Mouse (Mus musculus): ENCODE measurements around the gene Atp6v0e2. TPM values are rescaled to one million over a fixed set of nuclear protein-coding genes. Genes with fewer than 3 reads are reported as not detected.

Gene Atp6v0e2
- total RNA-seq, 2 experiments from 2014 or later, result 18.7 to 20.9 TPM

DNA sequence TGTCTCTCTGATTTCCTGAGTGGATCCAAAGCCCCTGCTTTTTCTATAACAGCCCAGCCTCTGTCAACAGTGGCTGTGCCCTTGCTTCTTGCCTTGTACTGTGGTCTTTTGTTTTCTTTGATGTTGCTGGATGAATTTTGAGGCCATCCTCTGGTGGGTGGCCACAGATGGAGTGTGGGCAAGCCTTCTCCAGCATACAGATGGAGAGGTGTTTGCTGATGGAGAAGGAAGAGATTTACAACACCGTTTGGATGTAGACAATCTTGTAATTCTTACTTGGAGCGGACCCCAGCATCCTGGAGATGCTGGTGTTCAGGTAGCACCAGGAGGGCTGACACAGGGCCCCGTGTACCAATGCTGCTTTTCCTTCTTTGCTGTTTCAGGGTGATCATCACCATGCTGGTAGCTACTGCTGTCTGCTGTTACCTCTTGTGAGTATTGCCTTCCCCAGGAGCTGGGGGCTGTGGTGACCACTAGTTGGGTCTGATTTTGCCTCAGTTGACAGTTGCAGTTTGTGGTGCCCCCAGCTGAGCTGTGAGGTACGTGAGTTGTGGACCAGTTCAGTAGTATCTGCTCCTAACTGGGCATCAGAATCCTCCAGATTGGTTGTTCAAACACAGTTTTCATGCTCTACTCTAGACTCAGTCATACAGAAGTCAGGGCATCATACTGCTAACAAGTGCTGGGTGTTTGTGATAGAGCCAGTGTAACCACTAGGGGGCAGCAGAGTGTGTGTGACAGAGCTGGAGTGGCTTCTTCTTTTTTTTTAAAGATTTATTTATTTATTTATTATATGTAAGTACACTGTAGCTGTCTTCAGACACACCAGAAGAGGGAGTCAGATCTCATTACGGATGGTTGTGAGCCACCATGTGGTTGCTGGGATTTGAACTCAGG lies 1.7 kb downstream of the Atp6v0e2 start:
- intact Hi-C loops (cut with DNase I), result loop anchor here (2.0 to 5.0 kb wide), 3 partner anchors 44 to 360 kb away; partner anchors contain the start of gene Gimap3
- DNase-seq, result peak; percentile 69 to 75

DNA sequence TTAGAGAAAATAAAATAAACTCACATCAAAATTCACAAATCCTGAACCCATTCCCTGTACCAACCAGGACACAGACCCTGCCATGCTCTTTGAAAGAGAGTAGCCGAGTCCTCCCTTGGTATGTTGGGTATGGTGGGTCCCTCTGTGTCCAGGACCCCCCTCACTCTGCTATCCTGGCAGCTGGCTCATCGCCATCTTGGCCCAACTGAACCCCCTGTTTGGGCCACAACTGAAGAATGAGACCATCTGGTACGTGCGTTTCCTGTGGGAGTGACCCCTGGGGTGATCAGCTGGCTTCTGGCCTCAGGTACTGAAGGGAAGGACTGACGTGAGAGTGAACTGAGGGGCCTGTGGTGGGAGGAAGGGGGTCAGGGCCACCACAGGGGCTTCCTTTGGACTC lies 2.4 kb downstream of the Atp6v0e2 start:
- intact Hi-C loops (cut with DNase I), result loop anchor here (2.0 to 5.0 kb wide), 3 partner anchors 43 to 361 kb away; partner anchors contain the start of gene Gimap3
- DNase-seq, result no peak

GRCm38 (mm10) chr6:48540721-48541120 lies 3.3 kb downstream of the Atp6v0e2 start:
- DNase-seq, result no peak
- intact Hi-C loops (cut with DNase I), result no loop called here

- intact Hi-C loops (cut with DNase I), result no loop called here
- DNase-seq, result no peak
Measured at GRCm38 (mm10) chr6:48541560-48542450, 4.4 kb downstream of the Atp6v0e2 start.

DNA sequence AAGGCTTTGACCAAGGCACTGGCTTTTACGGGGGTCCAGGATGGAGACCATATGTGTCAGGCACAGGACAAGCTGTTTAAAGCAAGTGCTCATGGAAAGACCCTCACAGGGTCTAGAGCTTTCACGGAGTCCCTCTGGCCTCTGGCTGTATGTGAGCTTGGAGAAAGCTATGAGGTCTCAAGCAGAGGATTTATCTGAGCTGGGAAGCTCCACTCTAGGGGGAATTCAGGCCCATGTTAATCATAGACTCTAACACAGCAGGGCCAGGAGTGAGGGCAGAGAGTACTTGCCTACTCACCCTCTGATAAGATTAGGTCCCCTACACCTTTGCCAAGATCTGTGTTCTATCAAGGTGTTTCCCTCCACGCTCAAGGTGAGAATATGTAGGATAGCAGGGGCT lies 5.2 kb downstream of the Atp6v0e2 start:
- intact Hi-C loops (cut with DNase I), result no loop called here
- DNase-seq, result no peak

DNA sequence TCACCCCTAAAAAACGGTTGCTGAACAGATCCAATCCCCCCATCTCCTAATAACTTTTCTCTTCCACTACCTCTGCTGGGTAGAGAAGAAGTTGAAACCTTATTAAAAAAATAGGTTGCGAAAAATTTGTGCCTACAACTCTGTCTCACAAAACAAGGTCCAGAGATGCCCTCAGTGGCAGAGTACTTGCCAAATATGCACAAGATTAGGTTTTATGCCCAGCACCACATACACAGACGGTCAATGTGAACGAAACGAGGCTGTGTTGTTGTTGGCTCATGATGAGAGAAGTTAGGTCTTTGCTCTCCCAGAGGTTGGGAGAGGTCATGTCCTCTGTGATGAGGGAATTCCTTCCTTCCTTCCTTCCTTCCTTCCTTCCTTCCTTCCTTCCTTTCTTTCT lies 7.8 kb downstream of the Atp6v0e2 start:
- no peak for DNase-seq
- intact Hi-C loops (cut with DNase I), result no loop called here

DNA sequence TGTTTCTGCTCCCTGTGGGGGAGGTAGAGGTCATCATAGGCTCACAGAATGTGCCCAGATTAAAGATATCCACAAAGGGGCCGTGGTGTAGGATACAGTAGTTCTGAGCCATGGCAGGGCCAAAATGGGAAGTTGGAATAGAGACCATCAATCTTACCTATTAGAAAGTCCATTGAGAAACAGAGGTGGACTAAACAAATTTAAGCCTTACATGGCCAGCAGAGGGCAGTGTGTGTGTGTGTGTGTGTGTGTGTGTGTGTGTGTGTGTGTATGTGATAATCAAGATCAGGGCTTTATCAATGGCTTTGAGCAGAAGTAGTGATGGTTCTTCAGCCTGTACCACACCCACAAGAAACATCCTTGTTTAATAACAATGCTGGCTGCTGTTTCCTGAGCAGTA lies 8.9 kb downstream of the Atp6v0e2 start:
- intact Hi-C loops (cut with DNase I), result loop anchor here (2.0 kb wide), 2 partner anchors 37 to 97 kb away; no protein-coding TSS in a partner anchor
- DNase-seq, result peak; percentile 52 to 57

GRCm38 (mm10) chr6:48546858-48547257 lies 9.4 kb downstream of the Atp6v0e2 start:
- intact Hi-C loops (cut with DNase I), result loop anchor here (2.0 kb wide), 2 partner anchors 36 to 96 kb away; no protein-coding TSS in a partner anchor
- DNase-seq, result no peak

- DNase-seq, result no peak
- intact Hi-C loops (cut with DNase I), result no loop called here
Measured at GRCm38 (mm10) chr6:48548314-48548713, 10.9 kb downstream of the Atp6v0e2 start.

DNA sequence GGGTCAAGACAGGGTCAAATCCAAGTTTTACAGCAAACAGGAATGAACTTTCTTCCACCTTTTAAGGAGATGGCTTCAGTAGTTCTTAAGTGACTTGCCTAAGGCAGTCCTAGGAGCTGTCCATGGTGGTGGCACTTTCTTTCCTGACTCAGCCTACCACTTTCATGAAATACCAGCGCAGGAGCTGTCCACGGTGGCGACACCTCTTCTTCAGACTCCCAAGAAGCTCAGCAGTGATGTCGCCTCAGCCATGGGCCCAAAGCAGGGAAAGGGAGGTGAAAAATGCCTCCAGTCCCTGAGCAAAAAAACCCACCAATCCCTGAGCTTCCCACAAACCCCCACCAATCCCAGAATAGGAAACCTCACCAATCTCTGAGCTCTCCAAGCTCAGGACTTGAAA lies 15.5 kb downstream of the Atp6v0e2 start:
- no peak for DNase-seq
- intact Hi-C loops (cut with DNase I), result no loop called here

DNA sequence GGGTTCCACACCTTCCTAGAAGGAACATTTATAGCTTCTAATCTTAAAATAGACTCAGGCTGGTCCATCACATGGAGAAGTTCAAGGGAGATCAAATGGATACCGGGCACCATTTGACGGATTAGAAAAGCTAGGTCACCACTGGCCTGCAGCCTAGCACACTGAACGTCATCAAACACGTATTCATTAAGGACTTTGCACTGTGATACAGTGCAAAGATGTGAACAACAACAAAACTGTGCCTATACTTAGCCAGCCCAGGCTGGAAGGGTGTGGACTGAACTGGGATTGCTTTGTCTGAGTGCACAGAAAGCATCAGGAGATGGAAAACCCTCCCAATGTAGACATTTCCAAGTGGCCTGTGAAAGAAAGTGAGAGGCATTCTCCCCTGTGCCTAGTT lies 16.4 kb downstream of the Atp6v0e2 start:
- intact Hi-C loops (cut with DNase I), result loop anchor here (2.0 kb wide), 1 partner anchor 19 kb away; the partner anchor contains the start of gene Rarres2
- DNase-seq, result no peak

DNA sequence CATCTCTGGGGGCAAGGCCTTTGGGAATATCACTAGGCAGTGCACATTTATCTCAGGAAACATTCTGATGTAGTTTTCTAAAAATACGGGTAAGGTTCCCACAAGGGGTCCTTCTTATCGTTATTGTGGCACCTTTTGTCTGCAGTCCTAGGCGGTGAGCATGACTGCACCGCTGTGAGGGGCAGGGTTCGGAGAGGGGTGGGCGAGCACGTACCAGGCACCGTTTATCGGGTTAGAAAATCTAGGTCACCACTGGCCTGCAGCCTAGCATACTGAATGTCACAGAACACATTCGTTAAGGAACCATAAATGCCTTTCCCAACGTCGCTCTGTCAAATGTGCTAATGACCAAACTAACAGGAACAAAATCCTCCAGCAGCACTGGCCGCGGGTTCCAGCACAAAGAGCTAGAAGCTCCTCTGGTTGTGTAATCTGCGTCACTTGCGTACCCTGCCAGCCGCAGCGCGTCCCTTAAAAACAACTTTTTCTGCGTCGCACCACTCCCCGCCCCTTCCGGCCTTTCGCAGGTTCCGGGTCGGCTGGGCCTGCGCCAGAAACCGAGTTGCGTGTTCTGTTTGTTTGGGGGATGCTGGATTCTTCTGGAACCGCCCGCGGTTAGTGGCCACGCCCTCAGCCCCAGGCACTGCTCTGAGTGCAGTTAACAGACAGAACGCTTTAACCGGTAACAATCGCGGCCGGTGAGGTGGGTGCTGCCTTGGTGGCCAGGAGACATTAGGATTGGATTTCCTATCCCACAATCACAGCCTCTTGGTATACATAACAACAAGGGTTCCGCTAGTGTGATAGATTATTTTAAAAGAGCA lies 17.1 kb downstream of the Atp6v0e2 start, which contains the start of gene Lrrc61:
Gene Lrrc61, plus strand, starts transcription at position 517 of the 824 bp plus-strand sequence.
- intact Hi-C loops (cut with DNase I), result loop anchor here (2.0 kb wide), 1 partner anchor 18 kb away; the partner anchor contains the start of gene Rarres2
- DNase-seq, result peak; percentile 99

DNA sequence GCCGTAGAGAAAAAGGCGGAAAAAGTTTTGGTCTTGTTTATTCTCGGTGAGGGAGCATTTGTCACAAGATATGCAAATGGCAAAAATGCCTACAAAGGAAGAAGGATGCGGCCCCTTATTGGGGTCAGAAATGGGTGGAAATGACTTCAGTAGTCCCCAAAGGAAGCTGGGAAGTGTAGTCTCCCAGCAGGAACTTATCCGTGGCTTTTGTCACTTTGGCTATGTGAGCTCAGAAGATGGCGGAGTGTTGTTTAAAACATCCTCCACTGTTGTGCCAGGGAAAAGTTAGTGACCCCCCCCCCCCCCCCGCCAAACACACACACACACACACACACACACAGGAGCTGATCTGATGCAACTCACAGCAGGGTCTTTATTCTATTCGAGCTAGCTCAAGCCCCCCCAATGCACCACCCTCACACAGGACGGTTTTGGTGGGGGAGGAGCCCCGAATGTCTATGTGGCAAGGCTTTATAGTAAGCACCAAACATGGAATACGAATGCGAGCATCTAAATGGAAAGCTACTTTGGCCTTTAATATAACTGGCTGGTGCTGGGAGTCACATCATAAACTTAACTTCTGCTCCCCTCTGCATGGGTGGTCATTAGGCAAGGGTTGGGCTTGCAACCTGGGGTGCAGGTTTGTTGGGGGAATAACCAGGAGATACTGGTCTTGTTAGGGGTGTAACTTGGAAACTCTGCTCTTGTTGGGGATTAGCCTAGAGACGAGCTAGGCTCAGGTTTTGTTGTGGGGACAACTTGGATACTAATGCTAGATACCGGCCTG lies 17.9 kb downstream of the Atp6v0e2 start:
- peak in 1 of 2 experiments; percentile 43 for DNase-seq
- intact Hi-C loops (cut with DNase I), result loop anchor here (2.0 kb wide), 1 partner anchor 18 kb away; the partner anchor contains the start of gene Rarres2

- DNase-seq, result no peak
- intact Hi-C loops (cut with DNase I), result loop anchor here (2.0 kb wide), 1 partner anchor 17 kb away; the partner anchor contains the start of gene Rarres2
Measured at GRCm38 (mm10) chr6:48555956-48556355, 18.5 kb downstream of the Atp6v0e2 start.

DNA sequence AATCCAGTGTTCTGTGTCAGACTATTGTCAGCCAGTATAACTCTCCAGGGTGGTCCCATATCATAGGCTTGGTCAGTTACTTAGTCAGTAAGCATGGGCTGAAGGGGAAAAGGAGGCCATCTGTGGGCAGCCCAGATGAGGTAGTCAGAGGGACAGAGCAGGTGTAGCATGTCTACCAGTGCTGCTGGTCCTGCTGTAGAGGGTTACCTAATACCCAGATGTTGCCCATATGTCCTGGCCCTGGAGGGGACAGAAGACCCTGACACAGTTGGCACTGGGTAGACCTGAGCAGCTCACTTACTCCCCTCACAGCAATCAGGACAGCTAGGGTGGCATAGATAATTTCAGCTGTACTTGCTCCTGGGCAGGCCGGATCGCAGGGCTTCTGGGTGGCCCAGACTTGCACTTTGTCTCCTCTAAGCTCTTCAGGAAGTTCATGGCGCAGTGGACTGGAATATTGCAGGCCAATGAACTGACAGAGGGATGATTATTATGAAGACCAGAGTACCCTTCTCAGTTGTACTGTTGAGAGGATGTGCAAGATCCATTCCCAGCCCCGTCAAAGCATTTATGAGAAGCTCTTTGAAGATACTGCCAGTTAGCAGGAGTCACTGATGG lies 28.4 kb downstream of the Atp6v0e2 start:
- intact Hi-C loops (cut with DNase I), result no loop called here
- DNase-seq, result no peak

DNA sequence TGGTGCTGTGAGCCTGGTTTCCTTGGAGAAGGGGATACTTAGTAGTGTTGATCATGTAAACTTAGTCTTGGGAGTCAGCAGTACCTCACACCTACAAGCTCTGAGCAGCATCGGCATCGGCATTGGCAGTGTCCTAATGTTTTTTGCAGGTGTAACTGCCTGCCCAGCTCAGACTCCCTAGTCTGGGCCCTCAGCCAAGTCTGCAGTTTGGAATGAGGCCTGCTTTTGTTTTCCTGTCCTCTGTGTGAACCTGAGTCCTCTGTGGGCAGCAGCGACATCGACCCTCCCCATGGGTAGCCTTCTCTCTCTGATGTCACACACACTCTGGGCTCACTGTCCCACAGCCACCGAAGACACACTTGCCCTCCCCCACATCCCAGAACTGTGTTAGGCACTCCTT lies 28.9 kb downstream of the Atp6v0e2 start:
- intact Hi-C loops (cut with DNase I), result no loop called here
- peak; percentile 64 to 73 for DNase-seq

DNA sequence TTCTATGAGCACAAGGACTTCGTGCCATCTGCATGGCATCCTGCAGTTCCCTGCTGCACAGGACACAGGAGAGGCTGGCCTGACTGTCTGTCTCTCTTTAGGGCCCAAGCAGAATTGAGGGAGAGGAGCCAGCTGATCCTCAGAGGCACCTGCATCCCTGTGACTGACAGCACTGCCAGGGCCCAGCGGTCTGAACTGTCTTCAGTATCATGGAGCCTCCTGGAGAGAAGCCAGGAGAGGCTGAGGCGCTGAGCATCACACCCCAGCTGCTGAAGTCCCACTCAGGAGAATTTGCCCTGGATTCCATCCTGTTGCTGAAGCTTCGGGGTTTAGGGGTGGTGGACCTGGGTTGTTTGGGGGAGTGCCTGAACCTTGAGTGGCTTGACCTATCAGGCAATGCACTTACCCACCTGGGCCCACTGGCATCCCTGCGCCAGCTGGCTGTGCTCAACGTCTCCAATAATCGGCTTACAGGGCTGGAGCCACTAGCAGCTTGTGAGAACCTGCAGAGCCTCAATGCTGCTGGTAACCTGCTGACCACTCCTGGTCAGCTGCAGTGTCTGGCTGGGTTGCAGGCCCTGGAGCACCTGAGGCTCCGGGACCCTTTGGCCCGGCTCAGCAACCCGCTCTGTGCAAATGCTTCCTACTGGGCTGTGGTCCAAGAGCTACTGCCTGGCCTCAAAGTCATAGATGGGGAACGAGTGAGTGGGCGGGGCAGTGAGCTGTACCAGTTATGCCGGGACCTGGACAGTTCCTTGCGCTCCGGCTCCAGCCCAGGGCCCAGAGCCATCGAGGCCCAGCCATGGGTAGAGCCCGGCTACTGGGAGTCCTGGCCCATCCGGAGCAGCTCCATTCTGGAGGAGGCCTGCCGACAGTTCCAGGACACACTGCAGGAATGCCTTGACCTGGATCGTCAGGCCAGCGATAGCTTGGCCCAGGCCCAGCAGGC lies 30.9 kb downstream of the Atp6v0e2 start:
- intact Hi-C loops (cut with DNase I), result no loop called here
- DNase-seq, result peak; percentile 57 to 67

All from heart, postnatal 36 days (tissue).